Mouse (Mus musculus) neural tube, embryonic 10.5 days (tissue): ENCODE results near the gene Ldlrap1.

Source experiments
- DNase-seq: peaks from one replicate; pipeline ENCODE4 v3.0.0-alpha.2; 2017; ENCODE audit warnings: low spot score; ENCODE audit errors: extremely low spot score

Ldlrap1 gene

DNA sequence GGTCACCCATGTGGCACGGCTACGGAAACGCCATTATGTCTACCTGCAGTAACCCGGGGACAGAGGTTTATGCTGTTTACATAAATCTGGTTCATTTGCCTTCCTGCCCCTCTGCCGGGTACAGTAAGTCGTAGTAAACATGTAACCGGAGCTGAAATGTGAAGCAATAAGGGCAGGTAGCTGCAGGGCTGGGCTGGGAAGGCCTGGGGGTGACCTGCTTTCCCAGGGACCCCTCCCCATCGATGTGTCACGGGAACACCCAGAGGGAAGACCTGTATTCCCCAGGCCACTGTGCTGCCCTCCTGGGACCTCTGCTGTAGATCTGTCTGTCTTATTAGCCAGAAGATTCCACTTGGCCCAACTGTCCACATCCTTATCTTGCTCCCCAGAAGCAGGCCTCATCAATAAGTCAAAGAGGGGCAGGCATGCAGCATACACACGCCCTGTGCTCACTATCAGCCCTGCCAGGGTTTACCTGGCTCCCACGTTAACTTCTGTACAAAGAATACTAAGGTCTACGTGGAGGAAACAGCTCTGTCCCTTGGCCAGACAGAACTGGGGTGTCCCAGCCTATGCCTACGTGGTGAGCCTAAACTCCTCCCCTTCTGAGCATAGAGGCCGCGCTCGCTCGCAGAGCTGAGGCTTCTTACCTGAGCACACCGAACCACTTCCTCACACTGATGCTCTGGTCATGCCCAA is 16.0 kb downstream of the Ldlrap1 start:
- no peak for DNase-seq

DNA sequence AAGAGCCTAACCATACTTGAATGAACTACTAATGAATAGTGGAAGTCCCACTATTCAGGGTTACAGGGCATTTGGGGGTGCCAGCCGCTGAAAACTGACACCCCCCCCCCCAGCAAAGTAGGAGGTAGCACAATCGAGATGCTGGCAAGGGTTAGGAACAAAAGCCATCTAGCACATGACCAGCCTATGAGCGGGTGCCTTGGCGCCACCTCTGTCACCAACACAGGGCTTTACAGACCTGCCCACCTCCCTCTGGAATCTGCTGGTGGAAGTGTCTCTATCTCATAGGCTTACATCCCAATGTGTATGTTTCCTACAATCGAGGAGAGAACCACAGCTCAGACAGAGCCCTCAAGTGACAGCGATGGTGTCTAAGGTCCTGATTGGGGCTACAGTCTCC is 17.0 kb downstream of the Ldlrap1 start:
- DNase-seq: no peak

DNA sequence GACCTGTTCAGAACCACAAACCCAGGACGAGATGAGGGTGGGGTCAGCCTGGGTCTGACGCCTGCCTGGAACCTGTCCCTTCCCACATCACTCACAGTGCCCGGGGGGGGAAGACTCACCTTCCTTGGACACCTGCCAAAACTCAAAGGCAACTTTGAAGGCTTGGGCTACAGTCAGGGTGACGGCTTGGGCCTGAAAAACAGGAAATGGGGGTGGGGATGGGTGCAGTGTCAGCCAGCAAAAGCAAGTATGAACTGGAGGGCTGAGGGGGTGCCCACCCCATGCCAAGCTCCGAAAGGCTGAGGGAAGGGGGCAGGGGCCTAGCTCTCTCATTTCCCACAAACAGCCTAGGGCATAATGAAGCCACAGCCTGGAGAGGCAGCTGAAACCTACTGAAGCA is 17.6 kb downstream of the Ldlrap1 start:
- DNase-seq: no peak

DNA sequence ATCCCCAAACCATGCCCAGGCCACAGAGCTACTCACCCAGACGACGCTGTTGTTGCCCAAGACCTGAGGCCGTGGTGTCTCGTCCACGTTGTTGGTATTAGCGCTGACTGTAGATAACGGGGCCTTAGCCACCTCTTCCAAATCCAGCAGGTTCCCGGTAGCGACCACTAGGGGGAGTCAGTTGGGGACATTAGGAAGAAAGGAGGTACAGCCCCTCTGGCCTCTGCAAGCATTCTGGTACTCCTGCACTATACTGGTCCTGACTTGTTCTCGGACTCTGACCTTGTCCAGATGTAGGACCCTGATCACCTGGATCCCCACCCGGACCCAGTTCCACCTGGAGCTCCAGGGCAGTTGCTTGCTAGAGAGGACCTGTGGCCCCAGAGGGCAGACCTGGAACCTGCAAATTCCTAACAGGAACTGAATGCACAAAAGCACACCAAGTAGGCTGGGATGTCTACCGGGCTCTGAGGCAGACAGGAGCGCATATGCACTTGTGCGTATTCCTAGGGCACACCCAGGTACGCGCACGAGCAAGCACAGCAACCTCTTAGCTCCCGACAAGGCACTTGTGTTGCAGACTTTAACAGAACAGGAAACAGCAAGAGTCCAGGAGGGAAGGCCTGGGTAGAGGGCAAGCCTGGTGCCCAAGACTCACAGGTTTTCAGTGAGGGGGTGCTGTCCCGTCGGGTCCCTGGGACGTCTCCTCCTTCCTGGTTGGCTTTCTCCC is 18.4 kb downstream of the Ldlrap1 start:
- DNase-seq: no peak

DNA sequence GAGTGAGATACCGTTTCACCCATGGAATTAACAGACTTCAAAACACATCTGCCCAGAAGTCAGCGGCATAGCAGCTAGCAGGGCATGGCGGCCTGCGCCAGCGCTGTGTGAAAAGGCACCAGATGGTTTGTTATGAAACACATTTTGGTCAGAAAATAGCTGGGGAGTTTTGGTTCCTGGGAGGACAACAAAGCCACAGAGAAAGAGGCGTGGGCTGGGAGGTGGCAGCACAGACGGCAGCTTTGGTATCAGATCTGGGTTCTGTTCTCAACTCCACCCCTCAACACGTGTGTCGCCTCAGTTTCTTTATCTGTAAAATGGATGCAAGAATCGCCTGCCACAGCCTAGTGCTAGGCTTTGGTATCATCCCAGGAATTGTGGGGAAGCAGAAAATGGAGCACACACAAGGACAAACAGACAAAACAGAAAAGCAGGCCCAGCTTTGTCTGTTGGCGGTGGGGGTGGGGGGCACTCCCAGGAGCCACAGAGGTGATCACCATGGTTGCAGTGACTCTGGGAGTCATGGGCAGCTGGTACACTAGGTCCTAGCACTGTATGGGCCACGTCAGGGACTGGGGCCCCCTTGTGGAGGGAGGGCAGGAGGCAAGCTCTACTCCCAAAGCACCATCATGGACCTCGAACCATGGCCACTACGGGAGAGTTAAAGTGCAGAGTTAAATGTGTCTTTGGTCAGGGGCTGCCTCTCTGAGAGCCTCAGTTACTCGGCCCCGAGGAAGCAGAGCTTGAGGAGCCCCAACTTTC is 21.7 kb downstream of the Ldlrap1 start:
- no peak for DNase-seq

DNA sequence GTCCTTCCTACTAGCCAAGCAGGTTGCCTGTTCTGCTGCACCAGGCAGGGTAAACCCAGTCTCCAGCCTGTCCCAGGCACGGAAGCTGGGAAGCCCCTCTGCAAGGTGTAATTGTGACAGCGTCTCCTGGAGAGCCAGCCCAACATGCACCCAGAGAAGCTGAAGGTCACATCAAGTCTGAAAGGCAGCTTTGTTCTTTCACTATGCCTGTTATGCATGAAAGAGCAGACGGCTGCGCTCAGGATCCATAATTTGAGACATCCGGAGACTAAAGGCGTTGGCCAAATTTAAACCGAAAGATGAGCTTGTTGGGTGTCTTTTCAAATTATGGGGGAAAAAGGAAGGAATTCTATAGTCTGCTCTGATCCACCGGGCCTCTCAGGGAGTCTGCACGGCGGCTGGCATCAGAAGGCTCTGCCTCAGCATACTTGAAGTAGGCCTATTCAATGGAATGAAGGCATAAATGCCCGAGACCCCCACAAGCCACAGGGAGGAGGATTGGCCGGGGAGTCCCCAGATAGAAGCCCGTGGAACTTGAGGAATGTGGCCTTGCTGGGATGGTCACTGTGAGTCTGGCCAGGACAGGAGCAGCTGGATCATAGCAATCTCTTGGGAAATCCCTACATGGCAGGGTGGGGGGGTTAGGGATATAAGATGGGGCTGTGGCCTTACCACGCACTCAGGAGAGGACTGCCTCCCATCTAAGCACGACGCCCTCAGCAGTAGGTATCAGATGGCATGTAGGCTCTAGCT is 23.8 kb downstream of the Ldlrap1 start:
- no peak for DNase-seq

DNA sequence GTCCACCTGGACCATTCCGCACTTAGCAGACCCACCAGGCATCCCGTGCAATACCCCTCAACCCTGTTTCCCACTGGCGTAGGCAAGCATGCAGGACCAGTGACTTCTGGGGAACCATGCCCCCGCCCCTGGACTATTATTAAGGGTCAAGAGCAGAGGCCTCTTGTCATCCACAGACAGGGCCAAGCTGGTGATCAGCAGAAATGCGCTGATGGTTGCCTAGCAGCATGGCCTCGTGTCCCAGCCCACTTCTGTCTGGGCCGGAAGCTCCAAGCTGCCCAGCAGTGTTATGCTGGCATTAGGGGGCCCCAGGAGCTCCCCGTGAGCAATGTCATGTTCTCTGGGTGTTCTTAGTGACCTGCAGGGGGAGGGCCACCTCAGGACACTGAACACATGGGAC is 25.9 kb downstream of the Ldlrap1 start:
- no peak for DNase-seq

DNA sequence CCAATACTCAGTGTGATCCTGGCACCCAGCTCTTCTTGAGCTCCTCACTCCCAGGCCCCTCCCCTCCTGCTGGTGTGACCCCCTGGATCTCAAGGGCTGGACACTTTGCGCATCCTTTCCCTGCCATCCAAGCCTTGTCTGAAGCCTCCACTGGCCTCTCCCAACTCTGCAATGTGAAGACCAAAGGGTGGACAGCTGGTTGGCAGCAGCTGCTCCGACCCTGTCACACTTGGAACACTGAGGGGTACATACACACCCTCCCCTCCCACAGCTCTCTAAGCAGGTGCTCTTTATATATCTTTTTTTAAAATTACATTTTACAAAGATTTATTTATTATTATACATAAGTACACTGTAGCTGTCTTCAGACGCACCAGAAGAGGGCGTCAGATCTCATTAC is 27.6 kb downstream of the Ldlrap1 start:
- DNase-seq: no peak

DNA sequence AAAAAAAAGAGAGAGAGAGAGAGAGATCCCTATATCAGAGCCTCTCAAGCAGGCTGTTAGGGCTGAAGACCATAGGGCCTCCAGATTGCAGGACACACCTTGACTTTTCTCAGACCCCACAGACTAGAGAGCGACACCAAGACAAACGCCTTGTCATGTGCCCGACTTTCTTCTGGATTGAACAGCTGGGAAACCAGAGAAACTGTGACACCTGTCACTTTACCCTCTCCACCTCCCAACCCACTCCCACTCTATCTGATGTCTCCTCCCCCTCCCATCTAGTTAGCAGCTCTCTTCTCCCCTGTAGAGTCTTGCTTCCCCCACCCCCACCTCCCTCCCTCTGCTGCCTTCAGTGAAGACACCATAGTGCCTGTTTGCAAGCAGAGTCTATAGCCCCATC is 28.3 kb downstream of the Ldlrap1 start:
- DNase-seq: no peak

DNA sequence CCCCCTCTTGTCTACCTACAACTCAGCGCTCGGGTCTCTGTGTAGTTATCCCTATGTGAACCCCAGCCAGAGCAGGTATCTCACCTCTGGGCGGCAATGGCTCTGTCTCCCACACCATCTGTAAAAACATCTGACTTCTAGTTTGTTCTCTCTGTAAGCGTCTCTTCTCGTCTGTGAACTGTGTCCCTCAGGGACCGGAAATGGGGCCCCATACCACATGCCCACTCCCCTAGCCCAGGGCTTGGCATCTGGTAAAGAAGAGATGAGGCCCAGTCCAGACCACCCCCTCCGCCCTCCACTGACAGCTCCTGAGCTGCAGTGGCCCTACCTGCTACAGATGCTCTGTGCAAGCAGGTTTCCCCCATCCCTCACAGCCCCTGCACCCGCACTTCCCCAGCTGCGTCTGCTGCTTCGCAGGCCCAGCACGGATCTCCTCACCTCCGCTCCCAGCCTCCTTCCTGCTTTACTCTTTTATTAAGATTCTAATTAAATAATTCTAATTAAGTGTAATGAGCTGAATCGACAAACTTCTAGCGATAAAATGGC is 30.4 kb downstream of the Ldlrap1 start:
- no peak for DNase-seq

DNA sequence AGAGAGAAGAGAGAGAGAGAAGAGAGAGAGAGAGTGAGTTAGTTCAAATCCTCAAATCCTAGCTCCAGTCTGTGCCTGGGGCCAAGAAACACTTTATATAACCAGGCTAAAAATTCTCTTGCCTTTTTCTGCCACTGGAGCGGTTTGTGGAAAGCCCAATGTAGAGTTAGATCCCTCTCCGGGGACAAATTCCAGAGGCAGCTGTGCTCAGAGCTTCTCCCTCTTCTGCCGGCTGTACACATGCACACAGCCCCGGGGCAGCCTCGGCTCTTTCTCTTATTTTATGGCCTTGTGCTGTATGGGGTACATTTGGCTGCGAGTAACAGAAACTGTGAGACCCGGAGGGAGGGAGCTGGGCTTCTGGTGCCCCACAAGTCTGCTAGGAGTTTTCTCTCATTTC is 31.7 kb downstream of the Ldlrap1 start:
- DNase-seq: no peak

DNA sequence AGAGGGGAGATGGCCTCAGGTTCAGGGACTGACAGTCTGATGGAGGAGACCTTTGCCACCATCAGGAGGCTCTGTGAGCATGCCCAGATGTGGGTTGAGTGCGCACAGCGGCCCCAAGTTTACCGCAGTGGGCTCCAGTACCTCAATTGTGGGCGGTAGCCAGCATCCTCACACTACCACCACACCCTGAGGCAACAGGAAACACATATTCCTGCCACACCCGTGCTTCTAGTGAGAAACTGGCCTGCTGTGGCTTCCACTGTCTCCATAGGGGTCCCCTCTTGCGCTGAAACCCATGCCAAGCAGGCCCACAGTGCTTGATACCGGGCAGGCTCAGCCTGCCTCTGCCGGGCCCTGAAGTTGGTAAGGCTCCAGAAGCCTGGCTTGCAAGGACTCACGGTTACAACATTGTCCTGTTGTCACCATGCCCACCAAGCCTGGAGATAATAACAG is 33.2 kb downstream of the Ldlrap1 start:
- no peak for DNase-seq

DNA sequence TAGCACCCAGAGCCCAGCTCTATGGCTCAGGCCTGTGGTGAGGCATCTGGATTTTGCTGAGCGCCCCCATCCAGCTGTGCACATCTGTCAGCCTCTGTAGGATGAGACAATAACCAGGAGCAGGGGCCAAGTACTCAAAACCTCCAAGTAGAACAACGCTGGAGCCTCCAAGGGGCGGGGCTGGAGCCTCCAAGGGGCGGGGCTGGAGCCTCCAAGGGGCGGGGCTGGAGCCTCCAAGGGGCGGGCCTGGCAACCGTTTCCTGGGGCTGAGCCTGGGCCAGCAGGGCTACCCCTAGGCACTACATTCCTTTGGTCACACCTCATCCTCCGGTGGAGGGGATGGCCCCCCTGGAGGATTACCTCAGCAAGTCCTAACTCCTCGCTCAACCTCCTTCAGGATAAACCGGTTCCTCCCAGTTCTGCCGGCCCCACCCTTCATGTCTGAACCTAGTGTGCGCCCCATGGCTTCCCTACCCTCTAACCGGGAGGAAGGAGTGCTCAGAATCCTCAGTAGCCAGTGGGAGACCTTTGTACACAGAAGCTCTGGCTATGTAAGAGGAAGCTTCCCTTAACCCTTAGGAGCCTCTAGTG is 33.7 kb downstream of the Ldlrap1 start:
- DNase-seq: peak; percentile 44

DNA sequence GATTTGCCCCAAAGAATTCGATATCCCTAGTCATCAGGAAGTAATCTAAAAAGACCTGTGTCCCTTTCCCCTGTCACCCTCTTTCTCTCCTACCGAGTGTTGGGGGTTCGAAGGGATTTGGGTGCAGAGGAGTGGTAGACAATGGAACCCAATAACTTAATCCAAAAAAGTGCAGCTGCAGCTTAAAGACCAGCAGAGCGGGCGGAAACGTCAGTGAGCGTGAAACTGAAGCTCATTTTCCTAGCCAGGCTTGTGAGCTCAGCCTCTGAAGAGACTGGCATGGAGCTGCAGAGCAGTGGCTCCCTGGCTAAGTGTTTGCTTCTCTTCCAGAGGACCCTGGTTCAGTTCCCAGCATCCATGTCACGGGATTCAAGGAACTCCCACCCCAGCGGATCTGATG is 34.5 kb downstream of the Ldlrap1 start:
- no peak for DNase-seq

DNA sequence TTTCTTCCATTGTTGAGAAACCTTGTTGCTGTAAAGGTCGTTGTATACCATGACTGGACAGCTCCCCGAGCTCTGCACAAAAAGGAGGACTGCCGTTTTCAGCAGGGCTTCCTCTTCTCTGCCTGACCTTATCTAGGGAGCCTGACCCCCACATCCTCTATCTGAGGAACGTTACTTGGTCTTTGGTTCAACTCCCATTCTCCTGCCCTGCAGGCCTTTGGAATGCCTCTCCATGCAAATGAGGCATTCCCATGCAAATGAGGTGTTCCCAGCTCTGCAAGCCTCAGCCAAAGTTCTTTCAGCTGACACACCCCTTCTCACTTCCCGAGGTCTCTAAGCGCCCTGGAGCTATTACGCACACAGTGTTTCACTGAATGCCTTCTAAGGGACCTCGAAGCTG is 37.7 kb downstream of the Ldlrap1 start:
- DNase-seq: no peak

DNA sequence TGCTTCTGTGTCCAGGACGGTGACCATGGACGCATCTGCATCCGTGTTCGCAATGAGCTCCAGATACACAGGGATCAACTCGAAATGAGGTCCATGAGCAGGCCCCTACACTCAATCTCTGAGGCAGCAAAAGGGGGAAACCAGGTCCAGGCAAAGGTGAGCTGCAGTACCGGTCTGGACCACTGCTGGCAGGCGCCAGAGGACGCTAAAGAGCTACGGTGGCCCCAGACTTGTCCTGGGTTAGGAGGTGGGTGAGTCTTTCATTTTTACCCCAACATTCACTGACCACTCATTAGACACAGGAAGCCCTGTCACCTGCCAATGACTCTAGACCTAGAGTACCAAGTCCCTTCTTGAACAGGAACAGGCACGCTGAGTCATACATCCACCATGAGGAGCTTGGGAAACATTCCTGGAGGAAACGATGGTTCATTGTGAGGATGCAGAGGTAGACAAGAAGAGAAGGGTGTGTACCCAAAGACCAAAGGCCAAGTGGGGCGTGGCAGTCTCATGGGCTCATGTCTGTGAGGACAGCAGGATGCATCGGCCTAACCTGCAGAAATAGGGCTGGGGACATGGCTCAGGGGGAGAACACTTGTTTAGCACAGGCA is 42.0 kb downstream of the Ldlrap1 start:
- no peak for DNase-seq

DNA sequence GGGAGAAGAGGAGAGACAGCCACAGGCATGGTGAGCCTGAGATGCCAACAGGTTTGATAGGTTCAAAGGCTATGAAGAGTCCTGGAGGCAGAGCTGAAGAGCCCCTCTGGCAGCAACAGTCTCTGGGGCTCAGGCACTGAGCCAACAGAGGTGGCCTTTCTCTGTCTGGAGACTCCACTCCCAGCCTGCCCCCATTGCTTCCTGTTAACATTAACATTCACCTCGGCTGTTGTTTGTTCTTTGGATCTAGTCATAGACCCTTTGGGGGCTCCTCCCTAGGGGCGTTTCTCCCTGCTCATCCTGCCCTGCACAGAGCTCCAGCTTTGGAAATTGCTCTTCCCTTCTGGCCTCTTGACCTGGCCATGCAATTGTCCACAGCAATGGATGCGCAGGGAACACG is 42.9 kb downstream of the Ldlrap1 start:
- DNase-seq: no peak

DNA sequence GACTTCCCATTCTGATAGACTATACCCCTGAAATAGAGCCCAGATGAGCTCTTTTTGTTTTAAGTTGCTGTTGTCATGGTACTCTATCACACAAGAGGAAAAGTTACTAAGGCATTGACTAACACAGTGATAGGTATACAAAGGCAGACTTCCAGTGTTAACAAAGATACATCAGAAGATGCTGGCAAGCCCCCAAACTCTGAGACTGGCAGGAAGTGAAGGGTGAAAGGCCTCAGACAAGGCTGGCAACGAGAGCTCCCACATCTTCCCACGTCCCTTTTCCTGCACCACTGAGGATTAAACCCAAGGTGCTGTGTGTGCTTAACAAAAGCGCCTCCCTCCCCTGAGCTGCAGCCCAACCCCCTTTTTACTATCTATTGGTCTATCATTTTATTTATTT is 44.6 kb downstream of the Ldlrap1 start:
- no peak for DNase-seq

DNA sequence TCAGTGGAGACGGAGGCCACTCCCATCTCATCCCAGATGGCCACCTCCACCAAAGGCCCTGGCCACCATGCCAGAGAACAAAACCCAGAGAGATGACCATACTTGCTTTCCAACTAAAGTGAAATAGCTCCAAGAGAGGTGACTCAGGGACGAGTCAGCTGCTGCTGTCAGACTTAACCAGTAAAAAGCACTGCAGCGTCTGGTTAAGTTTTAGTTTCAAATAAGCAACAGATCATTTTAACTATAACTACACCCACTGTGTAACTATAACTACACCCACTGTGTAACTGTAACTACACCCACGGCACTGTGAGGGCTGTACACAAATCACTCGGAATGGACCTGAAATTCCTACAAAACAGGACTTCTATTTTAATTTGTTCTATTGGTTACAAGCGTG is 46.7 kb downstream of the Ldlrap1 start:
- DNase-seq: no peak

DNA sequence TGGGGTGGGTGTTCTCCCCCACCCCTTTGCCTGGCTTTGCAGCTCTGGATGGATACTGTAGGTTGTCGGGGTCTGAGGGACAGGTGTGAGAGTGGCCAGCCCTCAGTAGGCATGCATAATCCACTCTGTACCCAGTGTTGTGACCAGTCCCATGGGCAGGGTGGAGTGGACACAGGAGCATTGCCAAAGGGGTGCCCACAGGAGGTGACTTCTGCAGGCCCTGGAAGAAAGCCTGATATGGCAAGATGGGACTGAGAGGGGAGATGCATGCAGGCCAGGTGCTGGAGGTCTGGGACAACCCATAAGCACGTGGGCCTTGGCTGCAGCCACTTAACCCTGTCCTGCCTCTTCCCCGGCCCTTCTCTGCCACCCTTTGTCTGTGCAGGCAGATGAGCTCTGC is 47.5 kb downstream of the Ldlrap1 start:
- DNase-seq: no peak

DNA sequence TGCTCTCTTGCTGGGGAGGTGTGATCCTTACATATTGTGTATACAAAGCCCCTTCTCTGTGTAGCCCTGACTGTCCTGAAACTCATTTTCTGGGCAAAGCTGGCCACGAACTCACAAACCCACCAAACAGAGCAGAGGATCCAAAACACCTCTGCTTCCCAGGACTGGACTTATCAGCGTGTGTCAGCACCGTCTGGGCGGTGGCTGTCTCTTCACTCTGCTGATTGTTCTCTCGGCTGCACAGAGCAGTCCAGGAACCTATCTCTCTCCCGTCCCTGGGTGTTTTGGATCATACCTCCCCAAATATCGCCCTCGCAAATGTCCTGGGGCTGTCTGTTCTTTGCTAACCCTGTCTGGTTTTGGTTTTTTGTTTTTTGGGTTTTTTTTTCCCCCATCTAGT is 48.3 kb downstream of the Ldlrap1 start:
- DNase-seq: no peak
